Mouse (Mus musculus) spleen, postnatal 10 days (tissue): ENCODE results near the gene Mrpl41.
"Not testable (repeated sequence)": the region's sequence is repeated elsewhere in the genome, so short reads cannot be mapped to it uniquely, and the experiment has no call there.

Experiments used
- DNase-seq, 2 experiments: peaks; one replicate each; pipeline ENCODE4 v3.0.0; 2021 to 2022; ENCODE audit warnings: low spot score in 2 of 2

The Mrpl41 gene

DNA sequence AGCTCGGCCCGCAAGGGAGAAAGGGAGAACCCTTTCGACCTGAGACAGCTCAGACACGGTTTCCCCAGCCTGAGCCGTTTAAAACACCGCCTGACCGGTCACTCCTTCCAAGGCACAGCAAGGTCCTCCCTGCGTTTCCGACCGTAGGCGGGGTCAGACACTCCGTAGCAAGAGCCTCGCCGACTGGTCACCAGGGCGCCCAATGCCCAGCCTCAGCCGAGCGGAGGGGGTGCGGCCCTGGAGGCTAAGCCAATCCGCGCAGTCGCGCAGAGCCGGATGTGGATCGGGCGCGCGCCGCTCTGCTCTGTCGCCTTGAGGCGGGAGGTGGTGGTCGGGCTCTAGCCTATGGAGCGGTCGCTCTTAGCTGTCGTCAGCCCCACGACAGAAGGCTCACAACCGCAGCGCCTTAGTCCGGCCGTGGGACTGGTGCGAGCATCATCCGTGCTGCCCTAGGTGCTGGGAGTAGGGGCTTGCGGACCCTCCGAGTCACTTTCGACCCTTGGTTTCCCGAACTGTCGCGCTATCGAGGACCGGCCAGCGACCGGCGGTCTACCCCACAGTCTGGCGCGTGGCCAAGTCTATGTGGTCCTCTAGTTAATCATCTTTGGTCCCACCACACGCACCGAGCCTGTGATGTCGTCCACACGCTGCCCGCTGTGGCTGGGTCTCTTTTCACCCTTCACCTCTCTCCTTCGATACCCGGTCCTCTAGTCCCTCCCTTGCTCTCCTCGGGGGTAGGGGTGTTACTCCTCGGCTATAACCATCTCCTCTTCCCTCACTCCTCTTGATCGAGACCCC, at the start of gene Mrpl41:
Mrpl41 (minus strand) TSS at position 193 of the 798 bp plus-strand sequence.
- peak; percentile 85 to 97 for DNase-seq

DNA sequence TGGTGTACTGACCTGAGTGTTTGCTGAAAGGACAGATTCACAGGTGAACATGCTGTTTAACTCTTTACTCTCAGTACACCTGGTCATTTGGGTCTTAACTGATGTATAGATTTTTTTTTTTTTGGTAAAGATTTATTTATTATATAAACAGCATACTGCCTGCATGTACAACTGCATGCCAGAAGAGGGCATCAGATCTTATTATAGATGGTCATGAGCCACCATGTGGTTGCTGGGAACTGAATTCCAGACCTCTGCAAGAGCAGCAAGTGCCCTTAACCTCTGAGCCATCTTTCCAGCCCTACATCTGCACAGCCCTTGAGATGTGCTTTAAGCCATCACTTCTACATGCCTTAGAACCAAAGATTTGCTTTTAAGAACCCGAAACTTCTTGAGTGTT, 47.8 kb upstream of the Mrpl41 start:
- DNase-seq, result no peak

DNA sequence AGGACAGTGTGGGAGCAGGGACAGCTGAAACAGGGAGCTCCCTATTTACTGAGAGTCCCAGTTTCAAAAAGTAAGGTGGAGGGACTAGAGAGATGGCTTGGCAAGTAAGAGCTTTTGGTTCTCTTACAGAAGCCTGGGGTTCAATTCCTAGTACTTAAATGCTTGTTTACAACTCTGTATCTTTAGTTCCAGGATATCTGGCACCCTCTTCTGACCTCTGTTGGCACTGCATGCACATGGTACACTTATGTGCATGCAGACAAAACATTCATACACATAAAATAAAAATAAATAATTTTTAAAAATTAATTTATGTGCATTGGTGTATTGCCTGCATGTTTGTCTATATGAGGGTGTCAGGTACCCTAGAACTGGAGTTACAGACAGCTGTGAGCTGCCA, 33.4 kb upstream of the Mrpl41 start:
- peak in 1 of 2 experiments; percentile 48 for DNase-seq

DNA sequence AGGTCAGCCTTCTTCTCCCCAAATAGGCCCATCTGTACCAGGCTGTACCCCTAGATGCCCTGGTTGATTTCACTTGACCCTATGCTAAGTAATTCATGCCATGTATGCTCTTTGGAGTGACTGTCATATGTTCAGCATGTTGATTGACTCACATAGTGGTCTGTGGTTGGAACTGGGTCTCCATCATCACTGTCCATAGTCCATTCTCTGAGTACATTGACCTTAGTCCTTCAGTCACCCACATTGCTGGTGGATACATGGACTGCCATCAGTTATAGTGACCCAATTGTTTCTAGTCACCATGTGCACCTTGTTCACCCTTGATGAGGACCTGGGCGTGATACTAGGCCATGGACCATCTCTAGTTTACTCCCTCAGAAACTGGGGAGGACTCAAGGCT, 31.9 kb upstream of the Mrpl41 start:
- DNase-seq, result no peak

DNA sequence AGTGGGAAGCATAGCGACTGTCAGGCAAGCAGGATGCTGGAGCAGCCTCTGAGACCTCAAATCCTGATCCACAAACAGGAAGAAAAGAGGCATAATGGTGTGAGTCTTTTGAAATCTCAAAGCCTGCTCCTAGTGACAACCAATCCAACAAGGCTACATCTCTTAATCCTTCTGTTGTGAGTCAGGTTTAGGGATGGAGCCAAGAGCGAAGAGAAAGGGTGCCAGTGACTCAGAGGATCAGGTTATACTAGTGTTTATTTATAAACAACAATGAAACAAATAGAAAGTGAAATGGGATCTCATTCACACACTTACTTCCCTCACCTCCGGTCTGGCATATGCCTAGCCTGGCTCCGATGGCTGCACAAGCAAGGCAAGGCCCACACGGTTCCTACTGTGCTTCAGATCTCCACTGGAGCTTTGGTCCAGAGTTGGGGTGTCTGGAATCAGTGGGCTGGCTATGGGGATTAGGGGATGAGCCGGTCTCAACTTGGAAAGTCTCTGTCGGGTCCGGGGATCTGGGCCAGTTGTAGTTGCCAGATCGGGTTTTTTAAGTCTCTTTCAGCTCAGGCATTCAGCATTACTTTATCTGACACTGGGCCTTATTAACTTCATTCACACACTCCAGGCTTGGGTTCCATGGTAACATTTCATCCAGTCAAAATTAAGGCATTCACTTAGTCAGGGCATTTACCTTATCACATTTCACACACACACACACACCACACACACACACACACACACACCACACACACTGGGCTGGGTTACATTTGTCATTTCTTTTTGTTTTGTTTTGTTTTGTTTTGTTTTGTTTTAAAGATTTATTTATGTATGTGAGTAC, 29.3 kb upstream of the Mrpl41 start:
- no peak for DNase-seq

DNA sequence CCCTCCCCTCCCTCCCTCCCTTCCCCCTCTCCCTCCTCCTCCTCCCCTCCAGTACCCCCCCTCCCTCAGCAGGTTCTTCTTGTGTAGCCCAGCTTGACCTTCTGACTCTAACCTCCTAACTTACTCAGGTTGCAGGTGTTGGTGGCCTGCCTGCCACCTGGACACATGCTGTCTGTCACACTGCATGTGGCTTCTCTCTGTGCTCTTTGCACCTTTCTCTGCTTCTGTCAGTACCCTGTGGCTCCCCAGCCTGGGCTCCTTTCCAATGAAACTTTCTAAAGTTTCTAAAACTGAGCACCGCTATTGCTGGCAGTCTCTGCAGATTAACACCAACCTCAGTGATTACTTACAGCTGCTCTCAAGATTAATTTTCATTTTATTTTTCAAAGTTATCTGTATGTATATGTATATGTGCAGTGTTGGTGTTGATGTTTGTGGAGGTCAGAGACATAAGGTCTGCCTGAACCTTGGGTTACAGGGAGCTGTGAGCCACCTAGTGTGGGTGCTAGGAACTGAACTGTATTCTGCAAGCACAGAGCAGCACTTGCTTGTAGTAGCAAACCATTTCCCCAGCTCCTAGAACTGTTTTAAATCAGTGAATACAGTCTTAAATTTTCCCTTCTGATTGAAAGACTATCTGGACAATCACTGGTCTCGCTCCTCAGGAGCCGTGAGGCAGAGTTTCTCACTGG, 25.8 kb upstream of the Mrpl41 start:
- DNase-seq, result peak in 1 of 2 experiments; percentile 58

DNA sequence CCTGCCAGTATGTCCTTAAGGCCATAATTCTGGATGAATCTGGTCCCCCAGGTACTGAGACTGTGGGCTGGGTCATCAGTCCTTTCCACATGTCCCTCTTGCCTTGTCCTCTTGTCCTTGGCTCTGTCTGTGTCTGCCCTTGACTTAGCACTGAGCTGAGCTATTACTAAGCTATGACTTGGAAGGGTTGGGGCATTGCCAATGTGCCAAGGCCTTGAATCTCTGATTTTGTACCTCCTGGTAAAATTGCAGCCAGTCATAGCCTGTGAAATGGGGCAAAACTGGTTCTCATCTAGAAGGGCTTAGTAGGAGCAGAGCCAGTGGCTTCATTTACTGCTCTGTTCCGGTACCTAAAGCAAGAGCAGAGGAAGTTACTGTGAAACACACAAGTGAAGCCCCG, 21.6 kb upstream of the Mrpl41 start:
- no peak for DNase-seq

DNA sequence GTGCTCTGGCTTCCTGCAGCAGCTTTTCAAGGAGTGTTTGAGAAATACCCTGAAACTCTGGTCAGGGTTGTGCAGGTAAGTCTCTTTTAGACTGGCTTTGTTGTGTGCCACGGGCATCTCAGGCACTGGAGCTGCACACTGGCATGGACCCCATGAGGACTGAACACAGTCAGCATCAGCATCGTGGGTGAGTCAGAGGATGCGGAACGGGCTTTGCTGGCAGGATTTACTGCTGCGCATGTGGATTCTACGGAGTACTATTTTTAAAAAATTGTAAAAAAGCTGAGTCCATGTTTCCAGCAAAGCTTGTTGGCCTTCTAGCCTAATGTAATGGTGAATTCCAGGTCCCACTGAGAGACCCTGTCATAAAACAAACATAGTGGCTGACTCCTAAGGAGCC, 20.4 kb upstream of the Mrpl41 start:
- no peak for DNase-seq

DNA sequence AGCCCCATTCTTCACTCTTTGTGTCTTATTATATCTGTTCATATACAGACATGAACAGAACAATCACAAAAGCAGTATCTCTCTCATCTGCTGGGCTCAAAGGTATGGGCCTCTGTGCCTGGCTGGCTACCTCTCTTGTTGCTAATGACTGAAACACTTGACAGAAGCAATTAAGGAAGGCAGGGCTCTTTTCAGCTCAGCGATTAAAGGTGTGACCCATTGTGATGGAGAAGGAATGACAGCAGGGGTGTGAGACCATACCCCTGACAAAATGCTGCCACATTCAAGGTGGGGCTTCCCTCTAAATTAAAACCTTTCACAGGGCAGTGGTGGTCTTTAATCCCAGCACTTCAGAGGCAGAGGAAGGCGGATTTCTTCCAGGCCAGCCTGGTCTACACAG, 12.9 kb upstream of the Mrpl41 start:
- no peak for DNase-seq

DNA sequence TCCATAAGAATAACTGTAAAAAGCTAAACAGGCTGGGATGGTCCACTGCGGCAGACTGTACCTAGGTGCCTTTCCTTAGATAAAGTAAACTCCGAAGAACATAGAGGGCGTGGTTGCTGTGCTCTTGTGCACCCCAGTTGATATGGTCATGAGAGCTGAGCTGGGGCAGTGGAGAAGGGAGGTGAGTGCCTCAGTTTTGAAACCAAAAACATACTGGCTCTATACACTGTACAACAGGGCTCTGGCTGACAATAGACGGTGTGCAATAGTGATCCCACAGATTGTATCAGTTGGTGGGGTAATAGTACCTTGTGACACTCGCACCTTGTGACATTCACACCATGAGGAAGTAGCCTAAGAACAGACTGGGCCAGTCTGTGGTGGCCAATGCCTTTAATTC, 2.1 kb upstream of the Mrpl41 start:
- peak; percentile 51 to 52 for DNase-seq

DNA sequence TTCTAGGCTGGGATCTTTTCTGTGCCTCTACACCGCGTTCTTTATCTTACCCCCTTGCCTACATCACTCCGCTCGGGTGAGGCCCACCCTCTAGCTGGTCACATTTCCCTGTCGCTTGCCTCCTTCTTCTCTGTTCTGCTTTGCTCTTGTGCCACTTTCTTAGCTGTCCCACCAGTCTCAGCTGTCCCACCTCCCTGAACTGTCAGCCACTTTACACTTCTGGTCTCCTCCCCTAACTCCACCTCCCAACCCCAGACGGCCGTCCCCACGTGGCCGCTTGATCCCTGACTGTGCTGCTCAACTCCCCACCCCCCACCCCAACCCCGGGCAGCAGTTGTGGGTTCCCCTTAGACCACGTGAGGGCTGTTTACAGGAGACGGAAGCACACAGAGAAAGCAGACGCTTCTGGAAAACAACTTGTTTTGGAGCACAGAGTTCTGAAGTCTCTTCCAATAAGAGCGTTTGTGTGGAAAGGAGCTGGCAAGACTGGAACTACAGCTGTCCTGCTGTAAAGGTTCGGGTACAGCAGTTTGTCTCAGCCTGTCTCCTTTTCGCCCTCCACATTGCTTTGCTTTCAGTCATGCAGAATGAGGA, 903 bp upstream of the Mrpl41 start, which contains the start of gene Pnpla7:
Pnpla7 (plus strand) TSS at position 330 of the 594 bp plus-strand sequence.
- peak; percentile 60 to 85 for DNase-seq

DNA sequence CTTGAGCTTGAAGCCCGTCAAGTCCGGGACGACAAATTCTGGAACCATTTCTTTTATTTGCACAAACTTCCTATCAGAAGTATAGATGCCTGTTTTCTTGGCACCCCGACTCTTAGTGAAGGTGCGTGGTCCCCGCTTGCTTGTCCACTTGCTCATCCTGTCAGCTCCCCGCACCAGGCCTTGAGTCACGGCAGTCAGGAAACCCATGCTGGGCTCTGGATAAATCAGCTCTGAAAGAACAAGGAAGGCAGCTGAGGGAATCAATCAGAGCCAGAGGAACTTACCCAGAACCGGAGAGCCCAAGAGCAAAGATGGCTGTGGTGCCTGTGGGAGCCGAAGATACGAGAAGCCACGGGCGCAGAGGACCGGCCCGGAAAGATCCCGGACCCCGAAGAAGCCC, 446 bp downstream of the Mrpl41 start:
- DNase-seq, result not testable (repeated sequence)

DNA sequence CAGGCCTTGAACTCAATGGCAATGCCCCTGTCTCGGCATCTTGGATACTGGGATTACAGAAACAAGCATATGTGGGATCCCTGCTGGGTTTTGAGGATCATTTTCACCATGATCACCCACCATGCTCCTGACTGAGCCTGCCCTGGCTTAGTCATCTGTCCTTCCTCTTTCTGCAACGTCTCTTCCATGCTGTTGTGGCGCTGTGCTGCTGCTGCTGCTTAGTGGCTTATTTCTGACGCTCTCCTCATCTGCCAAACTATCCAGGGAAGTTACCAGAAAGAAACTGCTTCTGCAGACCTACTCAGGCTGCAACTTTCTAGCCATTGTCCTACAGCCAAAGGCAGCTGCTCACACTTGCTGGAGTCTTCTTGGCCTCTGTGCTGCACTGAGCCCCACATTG, 4.5 kb downstream of the Mrpl41 start:
- DNase-seq, result no peak

DNA sequence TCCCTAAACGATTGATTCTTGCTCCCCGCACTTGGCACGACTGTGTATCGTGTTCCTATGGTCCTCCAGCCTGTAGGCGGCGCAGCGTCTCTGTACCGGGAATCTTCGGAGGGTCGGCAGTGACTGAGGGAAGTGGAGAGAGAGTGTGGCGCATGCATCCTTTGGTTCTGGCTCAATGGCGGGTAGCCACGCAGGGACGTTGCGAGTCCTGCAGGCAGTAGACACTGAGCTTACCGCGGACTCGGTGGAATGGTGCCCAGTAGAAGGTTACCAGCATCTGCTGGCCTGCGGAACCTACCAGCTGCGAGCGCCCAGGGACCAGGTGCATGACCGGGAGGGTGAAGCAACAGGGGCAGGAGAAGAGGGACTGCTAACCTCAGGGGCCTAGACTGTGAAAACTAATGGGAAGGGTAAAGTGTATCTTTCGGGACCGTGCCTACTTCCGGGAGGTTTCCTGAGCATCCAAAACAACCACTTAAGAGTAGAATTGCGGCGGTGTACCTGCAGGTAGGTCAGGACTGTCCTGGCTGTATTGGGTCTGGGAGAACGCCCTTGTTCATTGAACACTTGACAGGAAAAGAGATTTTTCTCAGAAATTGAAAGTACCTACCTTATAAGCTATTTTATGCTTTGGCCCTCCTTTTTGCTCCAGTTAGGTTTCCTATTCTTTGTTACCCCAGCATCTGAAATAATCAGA, 12.4 kb downstream of the Mrpl41 start, which contains the start of gene Dph7:
Dph7 (plus strand) TSS at position 97 of the 697 bp plus-strand sequence.
- DNase-seq, result peak; percentile 83 to 93

DNA sequence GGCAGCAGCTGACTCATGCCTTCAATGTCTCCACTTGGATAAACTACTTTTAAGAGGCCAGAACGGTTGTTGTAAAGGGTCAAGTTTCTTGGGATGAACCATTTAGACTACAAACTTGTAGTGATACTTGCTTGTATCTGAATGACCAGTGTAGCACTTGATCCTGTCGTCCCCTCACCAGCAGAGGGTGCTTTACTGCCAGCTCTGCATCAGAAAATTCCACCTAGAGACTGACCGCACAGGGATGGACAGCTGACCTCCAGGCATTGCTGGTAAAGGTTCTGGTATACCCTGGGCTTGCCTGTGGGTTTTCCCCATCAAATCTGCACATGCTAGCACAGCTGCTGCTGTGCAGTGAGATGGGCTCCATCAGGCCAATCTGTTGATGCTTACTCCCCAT, 14.0 kb downstream of the Mrpl41 start:
- peak in 1 of 2 experiments; percentile 26 for DNase-seq

DNA sequence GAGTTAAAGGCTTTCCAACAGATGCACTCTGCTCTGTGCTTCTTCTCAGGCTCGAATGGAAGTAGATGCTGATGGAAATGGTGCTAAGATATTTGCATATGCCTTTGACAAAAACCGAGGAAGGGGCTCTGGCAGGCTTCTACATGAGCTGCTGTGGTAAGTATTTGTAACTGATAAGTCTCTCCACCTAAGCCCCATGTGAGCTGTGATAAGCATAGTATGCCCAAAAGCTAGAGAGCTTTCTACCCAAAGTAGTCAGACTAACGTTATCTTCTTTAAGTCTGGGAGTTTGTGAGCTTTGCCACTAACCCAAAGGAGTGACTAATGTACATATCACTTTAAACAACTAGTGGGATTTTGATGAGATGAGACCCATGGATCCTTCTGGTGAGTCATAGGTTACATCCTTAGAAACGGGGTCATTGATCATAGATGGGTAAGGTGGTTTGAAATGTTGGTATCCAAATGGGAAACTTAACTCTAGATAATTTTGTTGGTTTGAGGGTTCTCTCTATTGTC, 22.3 kb downstream of the Mrpl41 start:
- DNase-seq, result no peak

DNA sequence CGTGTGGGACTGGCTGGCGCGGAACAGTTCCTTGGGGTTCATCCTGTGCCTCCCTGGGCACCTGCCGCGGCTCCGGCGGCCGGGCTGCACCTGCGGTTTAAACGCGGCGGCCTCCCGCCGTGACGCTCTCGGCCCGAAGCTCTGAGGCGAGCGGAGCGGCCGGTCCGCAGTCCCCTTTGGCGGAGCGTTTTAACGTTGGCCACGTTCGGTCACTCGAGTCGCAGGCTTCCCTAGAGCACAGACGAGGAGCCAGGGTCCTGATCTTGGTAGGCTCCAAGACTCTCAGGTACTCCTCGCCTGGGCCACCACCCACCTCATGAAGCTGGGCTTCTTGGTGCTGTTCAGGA, 24.7 kb downstream of the Mrpl41 start:
- peak in 1 of 2 experiments; percentile 40 for DNase-seq

DNA sequence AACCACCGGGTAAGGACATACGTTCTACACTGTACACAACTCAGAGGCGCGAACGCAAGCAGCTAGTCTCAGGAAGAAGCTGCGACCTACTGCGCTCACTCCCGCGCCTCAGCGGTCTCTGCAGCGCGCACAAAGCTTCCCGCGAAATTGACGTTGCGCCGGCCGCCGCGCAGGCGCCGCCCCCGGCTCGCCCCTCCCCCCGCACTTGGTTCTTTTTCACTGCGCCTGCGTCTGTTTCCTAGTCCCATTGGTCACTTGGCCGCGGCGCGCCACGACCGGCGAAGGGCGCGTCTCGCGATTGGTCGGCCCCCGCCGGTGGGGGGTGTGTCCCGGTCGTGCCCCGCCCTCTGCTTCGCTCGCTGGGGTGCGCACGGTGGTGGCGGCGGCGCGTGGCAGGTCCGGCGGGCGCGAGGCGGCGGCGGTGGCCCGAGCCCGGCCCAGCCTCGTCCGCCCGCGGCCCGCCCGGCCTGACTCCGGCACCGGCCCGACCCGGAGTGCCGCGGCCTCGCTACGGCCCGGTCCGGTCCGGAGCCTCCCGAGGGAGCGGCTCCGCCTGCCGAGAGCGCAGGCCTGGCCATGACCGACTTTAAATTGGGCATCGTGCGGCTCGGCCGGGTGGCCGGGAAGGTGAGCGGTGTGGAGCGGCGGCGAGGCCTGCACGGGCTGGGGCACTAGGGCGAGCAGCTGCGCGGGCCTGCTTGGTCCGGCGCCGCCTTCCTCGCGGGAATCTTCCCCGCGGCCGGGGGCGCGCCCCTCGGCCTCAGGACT, 25.3 kb downstream of the Mrpl41 start, which contains the start of gene Zmynd19:
Zmynd19 (plus strand) TSS at position 372 of the 768 bp plus-strand sequence.
- peak; percentile 97 to 99 for DNase-seq

DNA sequence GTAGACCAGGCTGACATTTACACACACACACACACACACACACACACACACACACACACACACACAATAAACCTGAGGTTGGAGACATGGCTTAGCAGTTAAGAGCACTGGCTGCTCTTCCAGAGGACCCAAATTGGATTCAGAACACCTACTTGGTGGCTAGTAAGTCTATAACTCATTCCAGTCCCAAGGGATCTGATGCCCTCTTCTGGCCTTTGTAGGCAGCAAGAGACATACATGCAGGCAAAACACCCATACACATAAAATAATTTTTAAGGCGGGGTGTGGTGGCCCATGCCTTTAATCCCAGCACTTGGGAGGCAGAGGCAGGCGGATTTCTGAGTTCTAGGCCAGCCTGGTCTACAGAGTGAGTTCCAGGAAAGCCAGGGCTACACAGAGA, 30.6 kb downstream of the Mrpl41 start:
- DNase-seq, result peak in 1 of 2 experiments; percentile 41

DNA sequence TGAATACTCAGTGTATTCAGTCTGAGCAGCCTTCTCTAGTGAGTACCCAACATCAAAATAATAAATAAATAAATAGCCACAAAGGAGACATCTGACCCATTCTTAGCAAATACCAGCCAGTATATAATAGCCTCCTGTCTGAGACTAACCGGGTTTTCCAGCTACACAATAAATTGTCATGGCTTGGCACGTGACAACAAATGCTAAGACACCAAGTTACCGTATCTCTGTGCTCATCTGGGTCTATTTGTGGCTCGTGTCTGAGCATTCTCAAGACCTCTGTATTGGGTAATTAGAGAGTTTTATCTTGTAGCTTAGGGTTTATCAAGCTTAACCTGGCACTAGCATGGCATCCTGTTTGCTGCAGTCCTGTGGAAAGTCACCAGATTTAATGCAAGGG, 32.8 kb downstream of the Mrpl41 start:
- no peak for DNase-seq
